Mouse (Mus musculus): Measurements from ENCODE around the gene Fbxl2. TPM values are rescaled to one million over a fixed set of nuclear protein-coding genes. Genes with fewer than 3 reads are reported as not detected.

The Fbxl2 gene
- polyA plus RNA-seq, 1 experiment, result 1.9 TPM

DNA sequence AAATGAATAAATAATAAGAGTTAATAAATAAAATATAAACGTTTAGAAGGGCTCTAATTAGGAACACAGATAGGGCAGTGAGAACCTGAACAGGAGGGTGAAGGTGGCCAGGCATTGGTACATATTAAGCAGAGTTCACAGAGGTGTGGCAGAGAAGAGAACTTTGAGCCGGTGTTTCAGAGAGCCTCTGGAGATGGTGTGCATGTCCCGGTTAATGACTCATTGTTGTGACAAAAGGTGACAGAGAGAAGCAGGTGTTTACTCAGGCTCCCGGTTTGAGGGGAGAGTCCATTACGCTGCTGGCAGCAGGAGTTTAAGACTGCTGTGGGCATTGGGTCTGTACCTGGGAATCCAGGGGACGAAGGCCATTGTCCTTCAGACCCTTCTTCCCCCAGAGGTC lies 23.4 kb upstream of the Fbxl2 start:
- no peak for DNase-seq
- TF ChIP-seq CTCF (IDR thresholded peaks at IDR 0.05; ENCODE audit: borderline replicate concordance, control insufficient read depth, extremely low read depth, insufficient read depth, low read length, poor library complexity), result no peak
- no peak for TF ChIP-seq POLR2A (IDR thresholded peaks at IDR 0.05; ENCODE audit: control insufficient read depth, extremely low read depth, insufficient read depth, low read length, poor library complexity)
- H3K27me3 ChIP-seq (ENCODE audit: control insufficient read depth, insufficient read depth, low read length), result no peaks in the 10 kb centered on the region
- H3K4me1 ChIP-seq (replicated peaks; ENCODE audit: control insufficient read depth, insufficient read depth, low read length), result no peaks in the 10 kb centered on the region
- no peak overlapping the region for H3K27ac ChIP-seq (ENCODE audit: control insufficient read depth, insufficient read depth, low read length)
- WGBS, result 75% methylated on average over 6 of the region's 6 CpGs
- H3K4me3 ChIP-seq (ENCODE audit: control insufficient read depth, insufficient read depth, low read length), result no peak overlapping the region
- no peaks in the 10 kb centered on the region for H3K36me3 ChIP-seq (ENCODE audit: control insufficient read depth, insufficient read depth, low read length)

DNA sequence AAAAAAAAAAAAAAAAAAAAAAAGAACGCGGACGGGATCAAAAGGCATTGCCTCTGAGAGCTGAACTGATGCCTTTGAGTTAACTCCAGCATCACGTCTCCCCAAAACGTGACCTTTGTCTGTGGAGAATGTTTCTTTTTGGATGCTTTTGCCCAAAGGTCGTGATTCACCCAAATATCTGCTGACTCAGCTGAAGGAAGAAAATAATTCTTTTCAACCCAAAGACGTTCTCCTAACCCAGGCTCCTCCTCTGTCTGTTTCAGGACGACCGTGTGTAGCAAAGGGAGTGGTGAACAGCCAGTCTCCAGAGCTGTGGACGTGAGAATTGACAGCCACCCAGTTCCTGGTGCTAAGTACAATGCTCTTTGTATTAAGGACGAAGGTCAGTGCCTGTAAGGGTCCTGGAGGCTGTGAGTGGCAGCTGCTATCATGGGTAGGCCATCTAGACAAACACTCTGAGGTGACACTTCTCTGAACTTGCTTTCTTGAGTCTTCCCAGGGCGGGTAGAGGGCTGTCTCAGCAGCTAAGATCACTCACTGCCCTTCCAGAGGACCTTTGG lies 22.6 kb upstream of the Fbxl2 start:
- no peak for DNase-seq
- no peak for TF ChIP-seq CTCF (IDR thresholded peaks at IDR 0.05; ENCODE audit: borderline replicate concordance, control insufficient read depth, extremely low read depth, insufficient read depth, low read length, poor library complexity)
- no peak for TF ChIP-seq POLR2A (IDR thresholded peaks at IDR 0.05; ENCODE audit: control insufficient read depth, extremely low read depth, insufficient read depth, low read length, poor library complexity)

DNA sequence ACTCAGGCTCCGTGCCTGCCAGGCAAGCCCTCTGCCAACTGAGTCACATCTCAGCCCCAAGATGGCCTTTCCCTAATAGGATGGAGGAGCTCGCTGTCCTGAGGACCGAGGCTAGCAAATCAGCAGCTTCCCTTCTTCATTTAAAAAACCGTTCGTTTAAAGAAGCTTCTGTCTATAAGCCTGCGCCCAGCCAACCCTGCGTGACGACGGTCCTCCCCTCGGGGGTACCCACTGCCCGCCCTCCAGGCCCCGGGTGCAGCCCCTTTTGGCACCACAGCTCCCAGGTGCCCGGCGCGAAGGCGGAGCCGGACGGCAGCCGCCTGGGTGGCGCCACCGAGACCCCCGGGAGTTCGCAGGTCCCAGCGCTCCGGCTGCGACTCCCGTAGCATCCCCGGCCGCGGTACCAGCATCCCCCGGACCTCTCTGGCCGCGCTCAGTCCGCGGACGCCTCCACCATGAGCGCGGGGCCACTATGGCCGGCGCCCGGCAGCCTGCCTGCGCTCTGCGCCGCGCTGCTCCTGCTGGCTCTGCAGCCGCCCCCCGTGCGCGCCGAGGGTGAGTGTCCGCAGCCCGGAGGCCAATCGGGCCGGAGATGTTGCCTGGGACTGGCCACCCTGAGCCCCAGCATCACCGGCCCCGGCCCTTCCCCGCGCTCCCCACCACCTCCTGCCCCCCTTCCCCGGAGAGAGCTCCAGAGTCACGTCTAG lies 11.3 kb upstream of the Fbxl2 start, which contains the start of gene Susd5:
Gene Susd5, plus strand, starts transcription at position 51 of the 707 bp plus-strand sequence.
- WGBS, result 4% methylated on average over 60 of the region's 60 CpGs
- Histone ChIP-seq H3K4me1 (replicated peaks; ENCODE audit: control insufficient read depth, insufficient read depth, low read length) (no peaks in the 10 kb centered on the region; the same call in 1 of the 2 replicates), H3K4me3 (ENCODE audit: control insufficient read depth, insufficient read depth, low read length) (no peak within 1 kb of the TSS), H3K27ac (ENCODE audit: control insufficient read depth, insufficient read depth, low read length) (no peak within 1 kb of the TSS), H3K36me3 (ENCODE audit: control insufficient read depth, insufficient read depth, low read length) (no peaks in the 10 kb centered on the region), H3K27me3 (ENCODE audit: control insufficient read depth, insufficient read depth, low read length) (peaks cover 5% of the 10 kb centered on the region)
- TF ChIP-seq CTCF (IDR thresholded peaks at IDR 0.05; ENCODE audit: borderline replicate concordance, control insufficient read depth, extremely low read depth, insufficient read depth, low read length, poor library complexity), result no peak
- TF ChIP-seq POLR2A (IDR thresholded peaks at IDR 0.05; ENCODE audit: control insufficient read depth, extremely low read depth, insufficient read depth, low read length, poor library complexity), result no peak
- no peak for DNase-seq

More for the DNA sequence above, 22.6 kb upstream of the Fbxl2 start:
- H3K4me1 ChIP-seq (replicated peaks; ENCODE audit: control insufficient read depth, insufficient read depth, low read length), result no peaks in the 10 kb centered on the region
- no peak overlapping the region for H3K27ac ChIP-seq (ENCODE audit: control insufficient read depth, insufficient read depth, low read length)
- no peaks in the 10 kb centered on the region for H3K36me3 ChIP-seq (ENCODE audit: control insufficient read depth, insufficient read depth, low read length)
- H3K27me3 ChIP-seq (ENCODE audit: control insufficient read depth, insufficient read depth, low read length), result no peaks in the 10 kb centered on the region
- no peak overlapping the region for H3K4me3 ChIP-seq (ENCODE audit: control insufficient read depth, insufficient read depth, low read length)
- 76% methylated on average over 12 of the region's 12 CpGs for WGBS

DNA sequence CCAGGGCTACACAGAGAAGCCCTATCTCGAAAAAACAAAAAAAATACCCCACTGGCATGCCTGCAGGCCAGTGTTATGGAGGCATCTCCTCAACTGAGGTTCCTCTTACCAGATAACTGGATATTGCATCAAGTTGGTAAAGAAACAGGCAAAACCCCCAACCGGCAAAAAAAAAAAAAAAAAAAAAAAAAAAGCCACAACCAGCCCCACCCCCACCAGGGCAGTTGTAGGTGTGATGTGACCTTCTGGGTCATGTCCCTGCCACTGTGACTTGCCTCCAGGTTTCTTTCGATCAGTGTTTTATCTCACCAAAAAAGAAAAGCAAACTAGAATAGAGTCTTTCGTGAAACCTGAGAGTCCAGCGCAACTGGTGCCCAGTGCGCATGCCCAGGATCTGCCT lies 6.9 kb upstream of the Fbxl2 start:
- Histone ChIP-seq H3K36me3 (ENCODE audit: control insufficient read depth, insufficient read depth, low read length) (no peaks in the 10 kb centered on the region), H3K27ac (ENCODE audit: control insufficient read depth, insufficient read depth, low read length) (no peak overlapping the region), H3K27me3 (ENCODE audit: control insufficient read depth, insufficient read depth, low read length) (peaks cover 5% of the 10 kb centered on the region; the same call in 1 of the 2 replicates), H3K4me1 (replicated peaks; ENCODE audit: control insufficient read depth, insufficient read depth, low read length) (no peaks in the 10 kb centered on the region), H3K4me3 (ENCODE audit: control insufficient read depth, insufficient read depth, low read length) (no peak overlapping the region)
- TF ChIP-seq POLR2A (IDR thresholded peaks at IDR 0.05; ENCODE audit: control insufficient read depth, extremely low read depth, insufficient read depth, low read length, poor library complexity), result no peak
- no peak for TF ChIP-seq CTCF (IDR thresholded peaks at IDR 0.05; ENCODE audit: borderline replicate concordance, control insufficient read depth, extremely low read depth, insufficient read depth, low read length, poor library complexity)
- DNase-seq, result no peak
- WGBS, result 85% methylated on average over 6 of the region's 6 CpGs

DNA sequence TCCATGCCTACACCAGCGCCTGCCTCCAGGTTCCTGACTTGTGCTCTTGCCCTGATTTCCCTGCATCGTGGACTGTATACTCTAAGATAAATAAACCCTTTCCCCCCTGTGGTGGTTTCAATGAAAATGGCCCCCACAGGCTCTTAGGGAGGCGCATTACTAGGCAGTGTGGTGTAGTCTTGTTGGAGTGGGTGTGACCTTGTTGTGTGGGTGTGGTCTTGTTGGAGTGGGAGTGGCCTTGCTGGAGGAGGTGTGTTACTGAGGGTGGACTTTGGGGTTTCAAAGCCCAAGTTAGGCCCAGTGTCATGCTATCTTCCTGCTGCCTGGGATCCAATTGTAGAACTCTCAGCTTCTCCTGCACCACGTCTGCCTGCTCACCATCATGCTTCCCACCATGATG lies 6.0 kb upstream of the Fbxl2 start:
- no peak for TF ChIP-seq POLR2A (IDR thresholded peaks at IDR 0.05; ENCODE audit: control insufficient read depth, extremely low read depth, insufficient read depth, low read length, poor library complexity)
- no peak for TF ChIP-seq CTCF (IDR thresholded peaks at IDR 0.05; ENCODE audit: borderline replicate concordance, control insufficient read depth, extremely low read depth, insufficient read depth, low read length, poor library complexity)
- DNase-seq, result no peak
- H3K4me1 ChIP-seq (replicated peaks; ENCODE audit: control insufficient read depth, insufficient read depth, low read length), result no peaks in the 10 kb centered on the region
- 86% methylated on average over 4 of the region's 4 CpGs for WGBS
- H3K27ac ChIP-seq (ENCODE audit: control insufficient read depth, insufficient read depth, low read length), result no peak overlapping the region
- H3K4me3 ChIP-seq (ENCODE audit: control insufficient read depth, insufficient read depth, low read length), result no peak overlapping the region
- H3K27me3 ChIP-seq (ENCODE audit: control insufficient read depth, insufficient read depth, low read length), result no peaks in the 10 kb centered on the region
- no peaks in the 10 kb centered on the region for H3K36me3 ChIP-seq (ENCODE audit: control insufficient read depth, insufficient read depth, low read length)

DNA sequence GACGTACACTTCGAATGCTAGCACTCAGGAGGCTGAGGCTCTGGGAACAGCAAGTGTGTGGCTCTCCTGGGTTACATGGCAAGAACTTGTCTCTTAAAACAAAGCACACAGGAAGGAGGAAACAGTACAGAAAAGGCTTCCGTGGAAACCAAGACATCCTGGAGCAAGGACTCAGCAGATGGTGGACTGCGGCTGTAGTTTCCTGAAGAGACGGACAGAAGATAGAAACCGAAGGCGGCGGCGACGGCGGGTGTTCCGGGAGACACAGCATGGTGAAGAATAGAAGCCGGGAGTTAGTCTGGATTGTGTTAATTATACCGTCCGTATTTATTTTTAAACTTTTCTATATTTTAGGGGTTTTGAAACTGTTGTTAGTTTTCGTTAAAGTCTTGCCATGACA lies 4.8 kb upstream of the Fbxl2 start:
- TF ChIP-seq CTCF (IDR thresholded peaks at IDR 0.05; ENCODE audit: borderline replicate concordance, control insufficient read depth, extremely low read depth, insufficient read depth, low read length, poor library complexity) (no peak), POLR2A (IDR thresholded peaks at IDR 0.05; ENCODE audit: control insufficient read depth, extremely low read depth, insufficient read depth, low read length, poor library complexity) (no peak)
- no peak for DNase-seq
- Histone ChIP-seq H3K4me1 (replicated peaks; ENCODE audit: control insufficient read depth, insufficient read depth, low read length) (no peaks in the 10 kb centered on the region), H3K27ac (ENCODE audit: control insufficient read depth, insufficient read depth, low read length) (no peak overlapping the region), H3K27me3 (ENCODE audit: control insufficient read depth, insufficient read depth, low read length) (no peaks in the 10 kb centered on the region), H3K36me3 (ENCODE audit: control insufficient read depth, insufficient read depth, low read length) (no peaks in the 10 kb centered on the region), H3K4me3 (ENCODE audit: control insufficient read depth, insufficient read depth, low read length) (peak overlapping the region; percentile 19; the same call in 1 of the 2 replicates)
- WGBS, result 80% methylated on average over 16 of the region's 16 CpGs

All from thymus, adult 2 months (tissue).